Mouse (Mus musculus): ENCODE results near the gene Hsdl2.
"Not testable (repeated sequence)": the region's sequence is repeated elsewhere in the genome, so short reads cannot be mapped to it uniquely, and the experiment has no call there.

The Hsdl2 gene

DNA sequence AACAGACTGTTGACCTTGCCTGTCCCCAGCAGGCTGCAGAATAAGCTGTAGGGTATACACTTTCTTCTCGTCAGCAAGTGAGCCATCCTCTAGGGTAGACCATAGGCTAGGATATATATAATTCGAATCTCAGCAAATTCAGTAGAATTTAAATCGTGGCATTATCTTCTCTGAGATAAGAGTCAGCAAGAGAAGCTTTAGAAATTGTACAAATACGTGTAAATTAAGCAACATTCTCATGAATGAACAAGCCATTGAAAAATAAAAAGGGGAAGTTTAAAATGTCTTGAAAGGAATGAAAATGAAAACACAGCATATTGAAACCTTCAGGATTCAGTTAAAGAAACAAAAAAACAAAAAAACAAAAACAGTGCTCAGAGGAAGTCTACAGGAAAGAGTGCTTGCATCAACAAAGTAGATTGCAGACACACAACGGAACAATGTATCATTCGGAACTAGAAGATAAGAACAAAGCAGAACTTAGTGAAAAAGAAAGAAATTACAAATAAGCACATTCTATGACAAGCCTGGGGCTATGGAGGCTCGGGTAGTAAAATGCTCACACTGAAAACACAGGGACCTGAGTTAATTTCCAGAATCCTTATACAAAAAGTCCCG, 15.7 kb upstream of the Hsdl2 start:
- no peak for DNase-seq (ENCODE audit: low read depth)

- DNase-seq (ENCODE audit: low read depth) = no peak
Observed at GRCm38 (mm10) chr4:59567576-59568260, 13.6 kb upstream of the Hsdl2 start.

DNA sequence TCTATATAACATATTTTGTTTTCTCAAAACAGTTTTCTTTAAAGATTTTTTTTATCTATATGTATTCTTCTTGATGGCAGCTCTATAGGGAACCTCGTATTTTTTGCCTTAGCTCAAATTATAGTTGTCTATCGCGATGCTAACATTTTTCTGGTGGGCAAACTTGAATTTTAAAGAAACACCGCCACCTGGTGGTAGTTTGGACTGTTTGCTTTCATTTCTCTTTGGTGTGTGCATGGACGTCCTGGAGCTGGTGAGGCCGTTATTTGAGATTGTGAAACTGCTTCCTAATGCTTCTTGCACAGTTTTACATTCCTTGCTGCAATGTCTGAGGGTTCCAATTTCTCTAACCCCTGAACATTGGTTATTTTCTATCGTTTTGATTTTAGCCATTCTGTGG, 11.8 kb upstream of the Hsdl2 start:
- DNase-seq (ENCODE audit: low read depth) = peak; percentile 90

DNA sequence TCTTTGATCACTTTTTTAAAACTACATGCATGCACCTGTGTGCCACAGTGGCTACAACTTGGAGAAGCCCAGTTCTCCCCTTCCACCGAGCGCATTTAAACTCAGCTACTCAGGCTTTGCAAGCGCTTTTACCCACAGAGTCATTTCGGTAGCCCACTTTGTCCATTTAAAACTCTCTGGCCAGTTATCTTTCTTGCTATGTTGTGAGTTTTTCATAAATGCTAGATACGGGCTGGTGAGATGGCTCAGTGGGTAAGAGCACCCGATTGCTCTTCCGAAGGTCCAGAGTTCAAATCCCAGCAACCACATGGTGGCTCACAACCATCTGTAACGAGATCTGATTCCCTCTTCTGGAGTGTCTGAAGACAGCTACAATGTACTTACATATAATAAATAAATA, 10.8 kb upstream of the Hsdl2 start:
- DNase-seq (ENCODE audit: low read depth) = not testable (repeated sequence)

DNA sequence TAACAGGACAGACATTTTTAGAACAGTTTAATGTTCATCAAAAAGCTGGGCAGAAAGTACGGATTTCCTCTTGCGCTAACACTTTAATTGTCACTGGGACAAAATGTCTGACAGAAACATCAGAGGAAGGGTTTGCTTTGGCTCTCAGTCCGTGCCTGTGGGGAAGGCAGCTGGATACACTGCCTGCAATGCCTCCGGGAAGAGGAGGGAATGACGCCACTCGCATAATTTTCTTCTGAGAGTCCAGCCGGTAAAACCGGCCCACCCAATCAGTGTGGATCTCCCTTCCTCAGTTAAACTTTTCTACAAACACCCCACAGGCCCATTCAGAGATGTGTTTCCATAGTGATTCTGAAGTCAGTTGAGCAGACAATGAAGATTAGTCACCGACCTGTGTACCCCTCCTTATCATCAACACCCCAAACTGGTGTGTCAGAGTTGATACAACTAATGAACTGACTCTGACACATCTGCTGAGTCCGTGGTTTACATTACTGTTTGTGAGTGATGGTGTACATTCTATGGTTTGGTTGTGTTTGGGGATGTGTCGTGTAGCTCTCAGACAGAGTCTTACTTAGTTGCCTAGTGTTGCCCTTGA, 8.7 kb upstream of the Hsdl2 start:
- no peak for DNase-seq (ENCODE audit: low read depth)

DNA sequence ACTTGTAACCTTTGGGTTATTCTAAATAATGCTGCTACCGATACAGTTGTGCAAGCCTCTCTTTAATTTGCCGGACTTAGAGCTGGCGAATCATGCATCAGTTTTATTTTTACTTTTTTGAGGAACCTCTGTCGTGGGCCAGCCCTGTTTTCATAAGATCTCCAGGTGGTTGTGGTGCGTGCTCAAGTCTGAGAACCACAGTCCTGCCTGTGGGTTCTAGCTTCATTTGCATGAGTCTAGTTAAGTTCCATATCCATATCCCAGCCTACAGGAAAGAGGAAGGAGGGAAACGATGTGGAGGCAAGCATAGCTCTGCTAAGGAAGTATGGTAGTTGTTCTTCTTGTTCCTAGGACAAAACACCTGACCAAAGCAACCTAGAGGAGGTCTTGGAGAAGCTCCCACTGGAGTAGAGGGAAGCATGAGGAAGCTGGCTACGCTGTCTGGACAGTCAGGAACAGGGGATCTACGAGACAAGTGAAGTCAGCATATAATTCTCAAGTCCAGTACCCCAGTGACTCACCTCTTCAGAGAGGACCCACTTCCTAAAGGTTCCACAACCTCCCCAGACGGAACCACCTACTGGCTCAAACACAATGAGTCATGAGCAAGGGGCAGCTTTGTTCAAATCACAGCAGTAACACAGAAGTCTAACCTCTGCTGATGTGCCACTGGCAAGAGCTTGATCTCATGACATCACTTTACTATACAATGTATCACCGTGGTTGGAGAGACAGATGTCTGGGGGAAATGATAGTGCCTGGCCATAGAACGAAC, 6.0 kb upstream of the Hsdl2 start:
- DNase-seq (ENCODE audit: low read depth) = no peak

DNA sequence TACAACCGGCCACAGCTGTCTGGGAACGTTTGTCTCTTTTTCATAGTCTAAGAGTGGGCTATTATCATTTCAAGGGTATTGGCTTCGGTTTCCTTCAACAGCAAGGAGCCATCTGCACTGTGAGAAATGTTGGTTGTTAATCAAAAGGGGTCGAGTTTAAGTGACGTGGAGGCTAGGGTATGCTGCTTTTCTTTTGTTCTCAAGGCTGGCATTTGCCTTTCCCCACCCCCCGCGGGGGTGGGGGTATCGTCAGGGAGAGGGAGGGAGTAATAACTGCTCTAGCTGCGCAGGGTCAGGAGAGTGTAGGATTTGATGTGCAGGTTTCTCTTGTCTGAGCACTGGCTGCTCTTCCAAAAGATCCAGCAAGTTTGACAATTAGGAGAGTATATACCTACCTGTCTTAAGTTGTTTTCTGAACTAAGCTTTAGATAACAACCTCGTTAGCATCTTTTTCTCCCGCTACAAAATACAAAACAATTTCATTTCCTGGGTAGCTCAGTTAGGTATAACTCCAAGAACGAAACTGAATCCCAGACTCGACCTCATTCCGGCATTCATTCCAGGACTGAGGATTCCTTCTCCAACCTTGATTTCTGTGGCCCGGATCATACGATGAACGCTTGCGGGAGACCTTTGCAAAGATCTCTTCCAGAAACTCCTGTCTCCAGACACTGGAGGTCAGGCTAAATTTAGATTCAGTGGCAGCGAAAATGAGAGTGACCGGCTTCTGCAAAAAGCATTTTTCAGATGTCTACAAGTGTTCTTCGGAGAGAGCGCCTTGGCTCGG, 675 bp upstream of the Hsdl2 start:
- DNase-seq (ENCODE audit: low read depth) = peak; percentile 75

DNA sequence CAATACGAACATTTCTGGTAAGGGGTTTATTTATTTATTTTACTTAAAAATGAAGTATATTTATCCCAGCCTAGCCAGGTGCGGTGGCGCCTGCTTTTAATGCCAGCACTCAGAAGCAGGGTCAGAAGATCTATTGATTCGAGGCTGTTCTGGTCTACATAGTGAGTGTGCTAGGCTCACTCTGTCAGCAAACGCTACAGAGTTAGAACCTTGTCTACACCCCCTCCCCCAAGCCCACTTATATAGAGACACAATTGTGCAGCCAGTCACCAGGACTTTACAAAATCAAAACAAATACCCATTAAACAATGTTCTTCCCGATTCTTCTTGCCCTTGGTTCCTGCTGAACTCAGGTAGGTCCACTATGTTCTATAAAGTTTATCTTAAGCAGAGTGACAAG, 823 bp downstream of the Hsdl2 start:
- DNase-seq (ENCODE audit: low read depth) = peak; percentile 39

- DNase-seq (ENCODE audit: low read depth) = no peak
Observed at GRCm38 (mm10) chr4:59585097-59585496, 3.7 kb downstream of the Hsdl2 start.

DNA sequence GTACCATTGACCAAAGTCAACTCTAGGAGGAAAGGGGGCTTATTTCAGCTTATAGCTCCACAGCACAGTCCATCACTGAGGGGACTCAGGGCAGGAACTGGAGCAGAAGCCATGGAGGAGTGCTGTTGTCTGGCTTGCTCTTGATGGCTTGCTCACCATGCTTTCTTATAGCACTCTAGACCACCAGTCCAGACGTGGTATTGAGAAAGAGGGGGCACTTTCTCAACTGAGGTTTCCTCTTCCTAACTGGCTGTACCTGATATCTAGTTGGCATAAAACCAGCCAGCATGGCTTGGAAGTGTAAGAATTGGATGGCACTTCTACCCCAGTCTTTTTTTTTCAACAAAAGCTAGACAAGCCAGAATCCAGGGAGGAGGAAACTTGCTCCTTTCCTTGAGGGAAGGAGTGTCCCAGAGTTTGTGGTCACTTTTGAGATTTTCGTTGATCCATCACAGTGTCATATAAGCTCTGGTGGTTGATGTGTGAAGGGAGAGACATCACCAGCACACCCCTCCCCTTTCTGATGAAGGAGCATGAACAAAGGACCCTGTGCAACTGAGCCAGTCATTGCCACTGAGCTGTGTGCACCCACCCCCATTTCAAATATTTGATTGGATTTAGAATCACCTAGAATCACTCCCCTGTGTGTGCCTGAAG, 6.0 kb downstream of the Hsdl2 start:
- no peak for DNase-seq (ENCODE audit: low read depth)

- no peak for DNase-seq (ENCODE audit: low read depth)
Observed at GRCm38 (mm10) chr4:59587872-59588226, 6.5 kb downstream of the Hsdl2 start.

- DNase-seq (ENCODE audit: low read depth) = no peak
Observed at GRCm38 (mm10) chr4:59594614-59595013, 13.3 kb downstream of the Hsdl2 start.

DNA sequence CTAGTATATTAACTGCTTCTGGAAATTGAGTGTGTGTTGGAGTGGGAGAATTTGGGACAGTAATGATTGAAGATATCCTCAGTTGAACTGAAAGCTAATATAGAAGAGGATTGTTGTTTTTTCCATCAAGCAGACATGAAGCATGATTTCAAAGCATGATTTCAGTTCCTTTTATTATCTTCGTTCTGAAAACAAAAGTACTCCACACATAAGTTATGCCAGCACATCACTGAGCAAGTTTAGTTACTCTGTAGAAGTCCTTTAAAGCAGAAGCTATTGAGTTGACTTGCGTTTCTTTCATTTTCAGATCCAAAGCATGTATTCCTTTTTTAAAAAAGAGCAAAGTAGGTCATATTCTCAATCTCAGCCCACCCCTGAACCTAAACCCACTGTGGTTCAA, 15.2 kb downstream of the Hsdl2 start:
- no peak for DNase-seq (ENCODE audit: low read depth)

GRCm38 (mm10) chr4:59602704-59603103, 21.3 kb downstream of the Hsdl2 start:
- peak; percentile 19 for DNase-seq (ENCODE audit: low read depth)

DNA sequence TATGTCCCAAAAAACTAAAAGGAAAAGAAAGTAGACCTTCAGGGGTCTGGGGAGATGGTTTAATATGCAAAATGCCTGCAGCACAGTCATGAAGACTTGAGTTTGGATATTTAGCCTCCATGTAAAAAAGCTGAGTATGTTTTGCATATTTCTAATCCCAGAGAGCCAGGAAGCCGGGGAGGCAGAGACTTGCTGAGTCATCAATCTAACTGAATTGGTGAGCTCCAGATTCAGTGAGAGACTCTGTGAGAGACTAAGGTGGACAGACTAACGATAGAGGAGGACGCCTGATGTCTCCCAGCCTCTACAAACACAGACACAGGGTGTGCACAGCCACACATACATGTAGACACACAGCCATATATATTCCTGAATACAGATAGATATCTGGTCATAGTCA, 23.5 kb downstream of the Hsdl2 start:
- no peak for DNase-seq (ENCODE audit: low read depth)

GRCm38 (mm10) chr4:59605501-59605900, 24.1 kb downstream of the Hsdl2 start:
- no peak for DNase-seq (ENCODE audit: low read depth)

GRCm38 (mm10) chr4:59610411-59610810, 29.0 kb downstream of the Hsdl2 start:
- DNase-seq (ENCODE audit: low read depth) = no peak

DNA sequence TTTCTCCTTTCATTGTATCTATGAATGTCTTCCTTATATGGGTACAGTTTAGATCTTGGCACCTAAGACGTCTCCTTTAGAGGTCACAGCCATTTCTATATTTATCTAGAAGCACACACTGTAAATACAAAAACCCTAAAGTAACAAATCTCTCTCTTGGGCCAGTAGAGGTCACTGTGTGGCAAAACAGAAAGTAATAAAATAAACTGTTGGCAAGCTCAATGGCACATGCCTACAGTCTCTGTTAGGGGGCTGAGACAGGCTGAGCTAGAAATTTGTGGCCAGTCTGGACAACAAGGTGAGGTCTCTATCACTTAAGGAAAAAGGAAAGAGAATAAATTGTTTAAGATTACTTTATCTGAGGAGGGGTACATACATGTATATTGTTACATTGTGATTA, 33.6 kb downstream of the Hsdl2 start:
- DNase-seq (ENCODE audit: low read depth) = peak; percentile 69

DNA sequence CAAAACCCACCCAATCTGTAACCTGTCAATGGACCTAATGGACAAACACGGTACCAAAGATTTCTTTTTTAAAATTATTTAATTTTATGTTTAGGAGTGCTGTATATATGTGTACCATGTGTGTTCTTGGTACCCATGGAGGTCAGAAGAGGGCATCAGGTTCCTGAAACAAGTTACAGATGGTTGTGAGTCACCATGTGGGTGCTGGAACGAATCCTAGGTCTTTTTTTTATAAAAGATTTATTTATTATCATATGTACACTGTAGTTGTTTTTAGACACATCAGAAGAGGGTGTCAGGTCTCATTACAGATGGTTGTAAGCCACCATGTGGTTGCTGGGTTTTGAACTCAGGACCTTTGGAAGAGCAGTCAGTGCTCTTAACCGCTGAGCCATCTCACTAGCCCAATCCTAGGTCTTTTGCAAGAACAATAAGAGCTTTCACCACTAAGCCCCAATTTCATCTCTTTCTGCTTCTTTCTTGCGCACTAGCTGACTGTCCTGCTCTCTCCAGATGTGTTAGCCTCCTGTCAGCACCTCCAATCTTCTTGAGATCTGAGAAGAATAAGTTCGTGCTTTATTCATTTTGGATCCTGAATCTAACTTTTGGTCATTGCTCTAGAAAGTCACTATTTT, 38.4 kb downstream of the Hsdl2 start:
- DNase-seq (ENCODE audit: low read depth) = no peak

DNA sequence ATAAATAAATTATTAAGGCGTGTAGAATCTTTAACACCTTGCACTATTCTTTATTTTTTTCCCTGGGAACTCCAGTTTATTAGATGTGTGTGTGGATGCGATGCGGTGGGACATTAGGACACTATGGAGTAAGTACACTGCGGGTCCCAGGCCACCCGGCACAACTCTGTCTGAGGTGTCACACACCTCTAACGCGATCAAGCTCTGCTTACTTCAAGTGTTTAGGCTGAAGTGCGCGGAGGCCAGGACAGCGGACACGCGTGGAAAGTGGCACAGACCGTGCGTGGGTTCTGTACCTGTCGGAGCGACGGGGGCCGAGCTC, 44.3 kb downstream of the Hsdl2 start:
- DNase-seq (ENCODE audit: low read depth) = no peak
